7 mouse cellular contexts compared by ENCODE assay signal in the genomic region with DNA sequence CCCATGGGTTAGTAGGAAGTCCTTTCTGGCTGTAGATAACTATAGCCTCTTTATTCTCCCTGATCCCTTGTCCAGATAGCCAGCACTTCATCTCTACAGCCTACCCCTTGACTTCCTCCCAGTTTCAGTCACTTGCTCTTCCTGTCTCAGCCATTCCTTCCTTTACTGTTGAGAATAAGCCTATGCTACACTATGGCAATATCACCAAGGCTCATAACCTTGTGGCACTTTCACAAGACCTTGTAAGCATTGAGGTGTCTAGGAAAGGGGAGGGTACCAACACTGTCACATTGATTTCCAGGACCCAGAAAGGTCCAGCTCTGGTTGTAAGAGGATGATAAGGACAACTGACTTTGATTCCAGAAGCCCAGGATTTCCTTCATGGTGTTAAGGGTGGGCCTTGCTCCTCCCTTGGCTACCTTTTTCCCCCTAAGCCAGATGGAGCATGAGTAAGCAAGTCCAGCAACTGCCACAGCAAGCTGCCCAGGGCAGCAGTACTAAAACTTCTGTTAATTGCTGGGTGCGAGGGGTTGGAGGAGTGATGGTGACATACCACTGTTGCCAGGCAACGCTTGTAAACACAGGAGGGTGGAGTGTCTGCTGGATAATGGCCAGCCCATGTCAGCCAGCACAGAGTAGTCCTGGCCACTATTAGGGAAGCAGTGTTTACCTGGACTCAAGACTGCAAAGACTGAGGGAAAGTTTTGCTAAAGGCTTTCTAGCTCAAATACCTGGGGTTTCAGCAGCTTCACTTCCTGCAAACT.
DNase-seq lines count a peak whose midpoint lies in the region; ATAC-seq lines count a peak whose summit lies in the region.

No protein-coding gene starts in this region.

- WGBS in intestine, embryonic 14.5 days, result 14% methylated on average over 2 of the region's 2 CpGs
- WGBS in liver, embryonic 13.5 days (ENCODE audit: insufficient replicate concordance), result 34% methylated on average over 2 of the region's 2 CpGs
- 17% methylated on average over 2 of the region's 2 CpGs for WGBS in stomach, embryonic 16.5 days

- no peak overlapping the region for H3K4me2 ChIP-seq in intestine, embryonic 14.5 days (ENCODE audit: low read length)
- H3K4me2 ChIP-seq in liver, embryonic 13.5 days, result no peak overlapping the region
- no peak overlapping the region for H3K4me2 ChIP-seq in stomach, embryonic 16.5 days (ENCODE audit: low read depth, low read length)

- ATAC-seq in intestine, embryonic 14.5 days (replicated peaks; ENCODE audit: low FRiP score, low TSS enrichment, low read depth), result peak; percentile 87
- ATAC-seq in liver, embryonic 13.5 days (ENCODE audit: low read depth), result 0 out of 2 replicates have a peak, but pooled peaks have one; percentile 41
- ATAC-seq in stomach, embryonic 16.5 days (ENCODE audit: insufficient read depth, low FRiP score), result peak; percentile 72; the same call in 1 of the 2 replicates

- no peak overlapping the region for H3K27ac ChIP-seq in intestine, embryonic 14.5 days (ENCODE audit: low read depth)
- no peak overlapping the region for H3K27ac ChIP-seq in liver, embryonic 13.5 days
- no peak overlapping the region for H3K27ac ChIP-seq in stomach, embryonic 16.5 days (ENCODE audit: low read length)

- H3K4me1 ChIP-seq in intestine, embryonic 14.5 days (replicated peaks; ENCODE audit: control insufficient read depth, insufficient read depth, low read length), result no peaks in the 10 kb centered on the region
- no peaks in the 10 kb centered on the region for H3K4me1 ChIP-seq in liver, embryonic 13.5 days (replicated peaks)
- no peaks in the 10 kb centered on the region for H3K4me1 ChIP-seq in stomach, embryonic 16.5 days (ENCODE audit: control insufficient read depth, insufficient read depth, low read length)

- no peak overlapping the region for H3K4me3 ChIP-seq in intestine, embryonic 14.5 days (ENCODE audit: low read depth, low read length)
- no peak overlapping the region for H3K4me3 ChIP-seq in liver, embryonic 13.5 days (replicated peaks)
- no peak overlapping the region for H3K4me3 ChIP-seq in stomach, embryonic 16.5 days (replicated peaks; ENCODE audit: low read length)

- no peaks in the 10 kb centered on the region for H3K27me3 ChIP-seq in intestine, embryonic 14.5 days (replicated peaks; ENCODE audit: control insufficient read depth, insufficient read depth, low read length)
- H3K27me3 ChIP-seq in liver, embryonic 13.5 days, result no peaks in the 10 kb centered on the region
- H3K27me3 ChIP-seq in stomach, embryonic 16.5 days (ENCODE audit: control insufficient read depth, insufficient read depth, low read length), result no peaks in the 10 kb centered on the region

- H3K36me3 ChIP-seq in intestine, embryonic 14.5 days (ENCODE audit: control insufficient read depth, insufficient read depth, low read length), result no peaks in the 10 kb centered on the region
- H3K36me3 ChIP-seq in liver, embryonic 13.5 days, result no peaks in the 10 kb centered on the region
- H3K36me3 ChIP-seq in stomach, embryonic 16.5 days (ENCODE audit: control insufficient read depth, insufficient read depth, low read length), result no peaks in the 10 kb centered on the region

- no peaks in the 10 kb centered on the region for H3K9me3 ChIP-seq in intestine, embryonic 14.5 days (ENCODE audit: control insufficient read depth, low read length)
- H3K9me3 ChIP-seq in liver, embryonic 13.5 days (replicated peaks), result no peaks in the 10 kb centered on the region
- H3K9me3 ChIP-seq in stomach, embryonic 16.5 days (replicated peaks; ENCODE audit: control insufficient read depth, low read length), result no peaks in the 10 kb centered on the region

- DNase-seq in Muller cell, postnatal 12 days (ENCODE audit: inconsistent ontology term), result peak; percentile 6
- peak; percentile 19 for DNase-seq in embryo, embryonic 11 days
- DNase-seq in intestine, embryonic 14.5 days (ENCODE audit: low spot score), result no peak
- no peak for DNase-seq in liver, embryonic 13.5 days
- DNase-seq in adrenal gland, adult (ENCODE audit: inconsistent age in 2 of 2, low spot score in 1 of 2), result no peak
- DNase-seq in cerebellum, adult 8-10 months, result no peak

- no peak overlapping the region for H3K9ac ChIP-seq in intestine, embryonic 14.5 days (ENCODE audit: low read length)
- no peak overlapping the region for H3K9ac ChIP-seq in liver, embryonic 13.5 days
- no peak overlapping the region for H3K9ac ChIP-seq in stomach, embryonic 16.5 days (ENCODE audit: low read length)

Comparison
In these comparisons a context has a peak if more than half of its experiments do, and no peak if none do; other contexts are left out.
1. DNase-seq: peak in Muller cell, postnatal 12 days (single experiment) and embryo, embryonic 11 days (single experiment); none in intestine, embryonic 14.5 days (single experiment), liver, embryonic 13.5 days (single experiment), adrenal gland, adult (0 of 2) and cerebellum, adult 8-10 months (single experiment).
2. Peak in every context shown above with its lines, with median percentiles within 50 percentile points of each other: ATAC-seq.